Comparison of ENCODE assay signal across 9 mouse cellular contexts in the genomic region with DNA sequence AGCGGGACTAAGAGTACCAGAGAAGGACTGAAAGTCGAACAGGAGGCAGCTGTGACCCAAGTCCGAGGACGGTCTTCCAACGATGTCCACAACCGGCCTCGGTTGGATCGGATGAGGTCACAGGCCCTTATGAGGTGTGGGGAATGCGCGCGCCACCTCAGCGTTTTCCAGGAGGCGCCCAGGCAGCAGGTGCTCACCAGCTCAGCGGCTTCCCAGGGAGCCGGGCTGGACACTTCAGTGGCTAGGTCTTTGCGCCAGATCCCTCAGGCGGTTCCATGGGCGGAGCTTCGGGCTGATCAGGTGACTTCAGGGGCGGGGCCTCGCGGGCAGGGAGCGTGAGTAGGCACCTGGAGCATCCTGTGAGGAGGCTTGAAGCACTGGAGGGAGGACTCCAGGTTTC. TPM values are rescaled to one million over a fixed set of nuclear protein-coding genes. Genes with fewer than 3 reads are reported as not detected.
DNase-seq lines count a peak whose midpoint lies in the region; ATAC-seq and TF ChIP-seq lines count a peak whose summit lies in the region.
"Had no signal": no experiment of that assay in that cellular context is flagged by ENCODE, and none has a peak within 500 bp of the region (broad histone marks: within the 10 kb centered on the region; RNA-seq: fewer than 3 reads in every experiment).

TSS of gene Gm11639 (plus strand) at position 160 of the 400 bp plus-strand sequence.

- H3K4me2 ChIP-seq in hindbrain, embryonic 12.5 days (replicated peaks), result peak within 1 kb of the TSS; percentile 31; the same call in 1 of the 2 replicates

- no peak within 1 kb of the TSS for H3K9ac ChIP-seq in hindbrain, embryonic 12.5 days

- WGBS in hindbrain, embryonic 12.5 days, result 26% methylated on average over 23 of the region's 23 CpGs
- WGBS in lung, adult 2 months, result 31% methylated on average over 23 of the region's 23 CpGs

- H3K27ac ChIP-seq in hindbrain, embryonic 12.5 days, result no peak within 1 kb of the TSS
- H3K27ac ChIP-seq in testis, adult 2 months (ENCODE audit: control insufficient read depth, insufficient read depth, low read depth, low read length), result peak within 1 kb of the TSS; percentile 74

- ATAC-seq in hindbrain, embryonic 12.5 days (ENCODE audit: low FRiP score), result no peak

- no peak for TF ChIP-seq CTCF in lung, adult 2 months (IDR thresholded peaks at IDR 0.05; ENCODE audit: insufficient read depth, low read length)
- no peak for TF ChIP-seq CTCF in testis, adult 2 months (IDR thresholded peaks at IDR 0.05; ENCODE audit: control insufficient read depth, insufficient read depth, insufficient replicate concordance, low read depth, low read length)

- H3K4me1 ChIP-seq in hindbrain, embryonic 12.5 days, result no peaks in the 10 kb centered on the region
- H3K4me1 ChIP-seq in lung, adult 2 months (ENCODE audit: control insufficient read depth, insufficient read depth, low read length), result no peaks in the 10 kb centered on the region
- H3K4me1 ChIP-seq in testis, adult 2 months (ENCODE audit: control insufficient read depth, insufficient read depth, low read length), result peaks cover 4% of the 10 kb centered on the region

- no peak within 1 kb of the TSS for H3K4me3 ChIP-seq in hindbrain, embryonic 12.5 days
- peak within 1 kb of the TSS; percentile 13 for H3K4me3 ChIP-seq in lung, adult 2 months (replicated peaks; ENCODE audit: extremely low read depth, low read depth, low read length)
- peak within 1 kb of the TSS; percentile 74 for H3K4me3 ChIP-seq in testis, adult 2 months (ENCODE audit: control insufficient read depth, low read depth, low read length)
- H3K4me3 ChIP-seq: myocyte had no signal

- TF ChIP-seq POLR2A in lung, adult 2 months (IDR thresholded peaks at IDR 0.05; ENCODE audit: borderline replicate concordance, extremely low read depth, low read depth, low read length), result no peak
- peak; percentile 95; the same call in 1 of the 2 replicates for TF ChIP-seq POLR2A in testis, adult 2 months (IDR thresholded peaks at IDR 0.05; ENCODE audit: control insufficient read depth, low read depth, low read length)

- no peaks in the 10 kb centered on the region for H3K27me3 ChIP-seq in hindbrain, embryonic 12.5 days
- H3K27me3 ChIP-seq in testis, adult 2 months (ENCODE audit: control insufficient read depth, insufficient read depth, low read length), result no peaks in the 10 kb centered on the region

- H3K9me3 ChIP-seq in hindbrain, embryonic 12.5 days (replicated peaks), result no peaks in the 10 kb centered on the region

- H3K36me3 ChIP-seq in hindbrain, embryonic 12.5 days, result no peaks in the 10 kb centered on the region
- H3K36me3 ChIP-seq in testis, adult 2 months (ENCODE audit: control insufficient read depth, insufficient read depth, low read length), result no peaks in the 10 kb centered on the region; the same call in 1 of the 2 replicates

- peak; percentile 15 for DNase-seq in adrenal gland, postnatal 25 days
- no peak for DNase-seq in adrenal gland, adult 2 months
- peak; percentile 32 for DNase-seq in embryo, embryonic 10 days (ENCODE audit: low spot score)
- peak; percentile 40 for DNase-seq in lung, adult 2 months
- DNase-seq in Muller cell, postnatal 12 days (ENCODE audit: inconsistent ontology term), result no peak
- DNase-seq in gastrocnemius, adult 18-20 months (ENCODE audit: low spot score), result no peak

RNA-seq across cellular contexts. Expression of gene Gm11639, which starts in this region (rescaled TPM):
- 0.06 TPM in 1 of 2 replicates, not detected in the other for total RNA-seq in adrenal gland, postnatal 25 days (2021)
- under 1 TPM; 0.03 to 0.07 TPM for total RNA-seq in adrenal gland, adult 2 months (2021)
- polyA plus RNA-seq in adrenal gland, adult 2 months (2012; rRNA removed), result not detected in 2 replicates
- not detected in 2 replicates for polyA plus RNA-seq in hindbrain, embryonic 12.5 days (2016; fragmentation: Nextera tagmentation; extraction: Ambion mirVana)
- not detected in 2 replicates for polyA plus RNA-seq in lung, adult 2 months (2012; rRNA removed)
- 1.5 and 1.7 TPM in 2 replicates for polyA plus RNA-seq in testis, adult 2 months (2012; rRNA removed)
- not detected for total RNA-seq in gastrocnemius, adult 18-20 months (2021)
- polyA plus RNA-seq: myocyte had no signal

Comparison
In these comparisons a context has a peak if more than half of its experiments do, and no peak if none do; other contexts are left out.
1. Peak in DNase-seq in adrenal gland, postnatal 25 days; RNA of the gene not detected or under 1 TPM.
2. Peak in DNase-seq and H3K4me3 ChIP-seq in lung, adult 2 months; RNA of the gene not detected or under 1 TPM.